Mouse (Mus musculus) telencephalon, adult 2 months (tissue): ENCODE data around the gene Myo1a.

Experiments used
- DNase-seq: peaks from one replicate; pipeline ENCODE4 v3.0.0-alpha.2; 2011; ENCODE audit warnings: low read depth, low spot score

Gene Myo1a

GRCm38 (mm10) chr10:127728437-127728836 lies 23.5 kb downstream of the Myo1a start:
- DNase-seq: no peak

GRCm38 (mm10) chr10:127730285-127730932 lies 25.4 kb downstream of the Myo1a start:
- no peak for DNase-seq

GRCm38 (mm10) chr10:127730933-127731310 lies 26.0 kb downstream of the Myo1a start:
- no peak for DNase-seq

GRCm38 (mm10) chr10:127731397-127731796 lies 26.4 kb downstream of the Myo1a start:
- DNase-seq: no peak

- no peak for DNase-seq
These were observed 29.5 kb downstream of the Myo1a start for GRCm38 (mm10) chr10:127734434-127734833.

- DNase-seq: no peak
These were observed 31.3 kb downstream of the Myo1a start for GRCm38 (mm10) chr10:127736266-127736665.

- DNase-seq: no peak
These were observed 31.9 kb downstream of the Myo1a start for GRCm38 (mm10) chr10:127736916-127737315.

GRCm38 (mm10) chr10:127737552-127737951 lies 32.6 kb downstream of the Myo1a start:
- DNase-seq: no peak

GRCm38 (mm10) chr10:127738151-127738882 lies 33.3 kb downstream of the Myo1a start:
- DNase-seq: no peak

- DNase-seq: no peak
These were observed 34.2 kb downstream of the Myo1a start, which contains the start of gene Zbtb39 for GRCm38 (mm10) chr10:127739083-127739660. TSS of gene Zbtb39 (plus strand) at chr10:127739538.

- no peak for DNase-seq
These were observed 34.7 kb downstream of the Myo1a start for GRCm38 (mm10) chr10:127739661-127740161.

- no peak for DNase-seq
These were observed 39.7 kb downstream of the Myo1a start for GRCm38 (mm10) chr10:127744661-127745060.

- DNase-seq: no peak
These were observed 40.9 kb downstream of the Myo1a start for GRCm38 (mm10) chr10:127745886-127746285.

GRCm38 (mm10) chr10:127747254-127747653 lies 42.3 kb downstream of the Myo1a start:
- DNase-seq: no peak

- DNase-seq: no peak
These were observed 44.1 kb downstream of the Myo1a start for GRCm38 (mm10) chr10:127748847-127749612.

GRCm38 (mm10) chr10:127750136-127750777 lies 45.3 kb downstream of the Myo1a start:
- DNase-seq: no peak

GRCm38 (mm10) chr10:127751548-127751947 lies 46.6 kb downstream of the Myo1a start, which contains the start of gene Gpr182:
TSS of gene Gpr182 (minus strand) at chr10:127751732.
- no peak for DNase-seq

GRCm38 (mm10) chr10:127754566-127755166 lies 49.7 kb downstream of the Myo1a start:
- DNase-seq: no peak

- DNase-seq: no peak
These were observed 50.3 kb downstream of the Myo1a start for GRCm38 (mm10) chr10:127755246-127755645.

- DNase-seq: no peak
These were observed 50.9 kb downstream of the Myo1a start for GRCm38 (mm10) chr10:127755770-127756468.
